Mouse (Mus musculus) heart, postnatal 36 days (tissue): ENCODE results near the gene Mast4. TPM values are rescaled to one million over a fixed set of nuclear protein-coding genes. Genes with fewer than 3 reads are reported as not detected.

Experiments
- DNase-seq, 2 experiments: peaks; one replicate each; pipeline ENCODE4 v3.0.0; 2021 to 2022
- intact Hi-C: fragments of 180-260 bp; cut with DNase I; formaldehyde crosslinking; loops from one replicate; pipeline ENCODE4 v1.15.1; 2025
- total RNA-seq, 2 experiments: library from RNA; stranded (reverse); gene quantifications; 2 replicates each; pipeline ENCODE4 v1.2.3; 2021

Gene Mast4
- total RNA-seq, 2 experiments from 2014 or later = 26.8 to 29.3 TPM

- DNase-seq = peak; percentile 38 to 41
These were observed 319.7 kb downstream of the Mast4 start for GRCm38 (mm10) chr13:103014631-103015030.

DNA sequence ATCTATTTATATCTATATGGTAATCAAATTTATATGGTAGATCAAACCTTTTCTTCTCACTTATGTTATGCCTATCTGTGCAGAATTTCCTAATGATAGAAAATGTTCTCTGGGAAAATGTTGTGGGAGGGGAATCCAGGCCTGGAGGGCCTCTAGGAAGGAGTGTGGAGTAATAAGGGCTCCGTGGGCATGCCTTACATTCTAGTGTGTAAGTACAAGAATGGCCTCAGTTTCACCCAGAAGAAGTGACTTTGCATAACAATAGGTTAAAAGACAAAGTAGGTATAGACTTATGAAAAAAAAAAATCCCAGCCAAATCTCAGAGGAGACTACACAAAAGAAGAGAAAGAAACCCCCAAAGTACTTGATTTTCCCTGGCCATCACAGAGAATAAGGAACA, 320.1 kb downstream of the Mast4 start:
- intact Hi-C loops = no loop called here

More at GRCm38 (mm10) chr13:103014631-103015030, 319.7 kb downstream of the Mast4 start:
- intact Hi-C loops = no loop called here

GRCm38 (mm10) chr13:103005227-103005626, 329.1 kb downstream of the Mast4 start:
- no peak for DNase-seq
- intact Hi-C loops = no loop called here

More for the DNA sequence above, 320.1 kb downstream of the Mast4 start:
- DNase-seq = no peak

DNA sequence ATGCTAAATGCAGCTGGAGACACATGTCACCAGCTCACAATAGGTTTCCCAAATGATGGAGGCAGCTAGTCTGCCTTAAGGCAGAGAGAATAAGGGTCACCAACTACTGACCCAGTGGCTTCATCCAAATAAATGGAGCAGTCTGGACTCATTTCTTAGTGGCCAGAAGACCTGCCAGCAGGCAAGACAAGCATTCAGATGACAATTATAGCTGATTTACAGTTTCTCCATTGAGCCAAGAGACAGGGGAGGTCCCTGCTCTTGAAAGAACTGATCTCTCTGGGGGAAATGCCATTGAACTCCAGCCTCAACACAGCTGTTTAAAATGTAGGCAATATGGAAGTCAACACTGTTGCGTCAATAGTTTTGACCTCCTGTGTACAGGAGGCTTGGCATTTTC, 332.5 kb downstream of the Mast4 start:
- DNase-seq = no peak
- intact Hi-C loops = no loop called here

DNA sequence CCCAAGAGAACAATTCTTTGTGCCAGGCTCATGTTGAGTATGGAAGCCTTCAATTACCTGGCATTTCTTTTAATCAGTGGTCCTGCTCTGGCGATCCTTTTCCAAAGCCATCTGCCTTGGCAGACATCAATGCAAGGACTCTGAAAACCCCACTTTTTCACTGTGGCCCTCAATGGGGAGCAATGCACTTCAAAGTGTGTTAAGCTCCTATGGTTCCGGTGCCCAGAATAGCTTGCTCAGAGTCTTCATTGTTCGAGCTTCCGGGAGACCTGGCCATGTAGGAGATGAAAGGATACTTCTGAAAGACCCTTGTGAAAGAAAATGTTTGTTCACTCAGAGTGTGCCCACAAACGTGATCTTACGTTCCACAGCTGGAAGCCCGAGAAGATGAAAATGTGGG, 333.4 kb downstream of the Mast4 start:
- DNase-seq = no peak
- intact Hi-C loops = no loop called here

GRCm38 (mm10) chr13:102994098-102994497, 340.2 kb downstream of the Mast4 start:
- DNase-seq = peak; percentile 16 to 20
- intact Hi-C loops = no loop called here

- no peak for DNase-seq
- intact Hi-C loops = no loop called here
These were observed 341.4 kb downstream of the Mast4 start for GRCm38 (mm10) chr13:102992680-102993423.

DNA sequence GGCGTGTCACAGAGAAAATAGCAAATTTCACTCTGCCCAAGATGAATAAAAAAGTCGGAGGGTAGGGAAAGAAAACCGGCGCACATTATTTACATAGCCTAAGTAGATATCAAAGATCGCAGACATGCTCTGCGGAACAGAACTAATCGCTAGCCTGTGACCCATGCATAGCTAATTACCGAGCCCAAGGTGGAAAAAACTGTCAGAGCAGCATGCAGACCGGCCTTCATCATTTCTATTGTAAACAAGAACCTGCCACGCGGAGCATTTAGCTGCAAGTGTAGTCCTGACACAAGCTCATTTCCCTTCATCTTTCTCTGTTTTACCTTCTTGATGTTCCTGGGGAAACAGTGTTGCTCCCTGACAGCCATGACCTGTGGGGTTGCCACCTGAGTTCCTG, 342.4 kb downstream of the Mast4 start:
- no peak for DNase-seq
- intact Hi-C loops = no loop called here

- no peak for DNase-seq
- intact Hi-C loops = no loop called here
These were observed 343.1 kb downstream of the Mast4 start for GRCm38 (mm10) chr13:102991196-102991595.

DNA sequence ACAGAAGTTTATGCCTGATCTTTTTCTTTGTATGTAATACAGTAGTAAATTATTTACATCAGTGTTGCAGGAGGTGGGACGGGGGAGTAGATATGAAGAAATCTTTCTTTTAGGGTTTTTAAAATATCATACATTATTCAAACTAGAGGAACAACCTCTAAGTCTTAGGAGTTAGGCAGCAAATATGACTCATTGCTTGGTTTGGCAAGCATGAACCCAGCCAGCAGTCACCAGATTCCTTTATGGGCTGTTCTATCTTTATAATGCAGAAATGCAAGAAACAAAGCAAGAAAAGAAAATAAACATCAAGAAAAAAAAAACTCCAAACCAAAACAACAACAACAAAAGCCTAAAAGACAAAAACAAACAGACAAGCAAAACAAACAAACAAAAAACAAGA, 344.2 kb downstream of the Mast4 start:
- DNase-seq = no peak

GRCm38 (mm10) chr13:102989616-102990015, 344.7 kb downstream of the Mast4 start:
- no peak for DNase-seq

More for the DNA sequence above, 344.2 kb downstream of the Mast4 start:
- intact Hi-C loops = no loop called here

DNA sequence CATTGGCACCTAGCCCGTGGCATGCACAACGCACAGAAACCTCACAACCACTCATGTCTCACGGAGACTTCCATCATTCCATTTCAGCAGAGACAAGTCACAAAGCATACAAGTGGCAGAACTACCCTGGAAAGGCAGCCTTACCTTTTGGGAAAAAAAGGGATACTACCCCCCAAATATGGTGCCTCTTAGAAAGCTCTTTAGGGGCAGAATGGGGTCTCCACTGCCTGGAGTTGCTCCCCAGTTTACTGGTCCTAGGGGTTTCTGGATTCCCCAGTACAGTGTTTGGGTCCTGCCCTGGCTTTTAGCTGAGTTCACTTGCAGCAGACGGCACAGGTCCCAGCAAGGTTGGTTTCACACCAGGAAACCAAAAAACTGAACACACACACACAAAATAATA, 345.3 kb downstream of the Mast4 start:
- DNase-seq = no peak
- intact Hi-C loops = loop anchor here (5.0 kb wide), 1 partner anchor 57 kb away; no protein-coding TSS in a partner anchor

More at GRCm38 (mm10) chr13:102989616-102990015, 344.7 kb downstream of the Mast4 start:
- intact Hi-C loops = loop anchor here (5.0 kb wide), 1 partner anchor 57 kb away; no protein-coding TSS in a partner anchor

- no peak for DNase-seq
- intact Hi-C loops = loop anchor here (5.0 kb wide), 1 partner anchor 56 kb away; no protein-coding TSS in a partner anchor
These were observed 345.9 kb downstream of the Mast4 start for GRCm38 (mm10) chr13:102988251-102988895.

- no peak for DNase-seq
- intact Hi-C loops = no loop called here
These were observed 349.7 kb downstream of the Mast4 start for GRCm38 (mm10) chr13:102984550-102984949.

DNA sequence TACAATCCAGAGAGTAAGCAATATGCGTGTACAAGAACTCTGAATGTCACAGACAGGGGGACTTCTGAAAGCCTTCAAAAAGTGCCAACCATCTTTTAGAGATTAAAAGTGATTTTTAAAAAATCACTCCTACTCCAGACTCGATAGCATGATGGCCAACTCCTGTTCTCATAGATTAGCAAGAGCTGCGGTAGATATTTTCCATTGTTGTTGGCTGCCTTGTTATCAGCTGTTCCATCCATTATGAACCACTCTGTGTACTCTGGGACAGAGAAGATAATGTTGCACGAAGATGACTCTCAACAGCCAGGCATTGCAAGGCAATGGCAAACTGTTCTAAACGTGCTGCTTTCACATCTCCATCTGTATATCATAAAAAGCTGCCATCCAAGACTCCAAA, 360.4 kb downstream of the Mast4 start:
- intact Hi-C loops = no loop called here
- no peak for DNase-seq

- intact Hi-C loops = no loop called here
- no peak for DNase-seq
These were observed 370.8 kb downstream of the Mast4 start for GRCm38 (mm10) chr13:102963471-102963870.

- intact Hi-C loops = loop anchor here (5.0 kb wide), 1 partner anchor 139 kb away; no protein-coding TSS in a partner anchor
- no peak for DNase-seq
These were observed 375.7 kb downstream of the Mast4 start for GRCm38 (mm10) chr13:102958273-102959270.

DNA sequence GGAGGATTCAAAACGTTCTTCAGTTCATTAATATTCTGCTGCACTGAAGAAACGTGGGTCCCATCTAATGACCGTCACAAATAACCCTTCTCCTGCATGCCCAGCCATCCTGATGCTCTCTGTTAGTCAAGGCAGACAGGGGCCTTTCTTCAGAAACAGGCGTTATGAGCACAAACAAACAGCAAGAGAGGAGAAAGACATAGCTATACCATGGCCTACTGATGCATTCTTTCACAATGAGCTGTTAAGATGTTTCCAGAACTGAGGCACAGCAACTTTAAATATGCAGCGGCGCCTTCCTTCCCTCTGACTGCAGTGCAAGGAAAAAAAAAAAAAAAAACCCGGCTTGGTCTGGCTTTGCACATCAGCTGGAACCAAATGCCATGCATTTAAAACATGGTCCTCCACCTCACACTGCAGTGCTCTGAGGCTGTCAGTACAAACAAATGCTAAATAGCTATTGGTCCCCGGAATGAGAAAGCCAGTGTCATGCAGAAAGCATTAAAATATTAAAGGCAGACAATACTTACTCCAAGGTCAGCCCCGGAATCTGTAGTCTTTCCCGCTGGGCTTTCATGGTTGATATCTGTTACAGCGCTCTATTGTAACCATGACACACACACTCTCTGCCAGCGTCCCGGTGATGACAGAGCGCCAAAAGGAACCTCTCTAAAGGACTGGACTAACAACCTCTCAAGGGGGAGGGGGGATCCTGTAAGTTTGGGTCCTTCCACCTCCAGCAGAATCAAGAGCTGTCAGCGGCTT, 376.6 kb downstream of the Mast4 start:
- peak; percentile 20 to 22 for DNase-seq
- intact Hi-C loops = loop anchor here (5.0 kb wide), 1 partner anchor 140 kb away; no protein-coding TSS in a partner anchor

GRCm38 (mm10) chr13:102955506-102955905, 378.8 kb downstream of the Mast4 start:
- no peak for DNase-seq
- intact Hi-C loops = loop anchor here (5.0 kb wide), 1 partner anchor 142 kb away; no protein-coding TSS in a partner anchor

- intact Hi-C loops = no loop called here
These were observed 384.5 kb downstream of the Mast4 start for GRCm38 (mm10) chr13:102949756-102950155.

More at GRCm38 (mm10) chr13:102949756-102950155, 384.5 kb downstream of the Mast4 start:
- no peak for DNase-seq
